Mouse (Mus musculus): ENCODE measurements around the gene Tmem260. TPM values are rescaled to one million over a fixed set of nuclear protein-coding genes. Genes with fewer than 3 reads are reported as not detected.
A peak's percentile ranks its signal among the peaks of the same experiment; 100 is the strongest.
"Not testable (repeated sequence)": the region's sequence is repeated elsewhere in the genome, so short reads cannot be mapped to it uniquely, and the experiment has no call there.

The Tmem260 gene
- polyA plus RNA-seq, 1 experiment from 2014 or later = 10.4 TPM

GRCm38 (mm10) chr14:48453411-48453810, 7.5 kb downstream of the Tmem260 start:
- ATAC-seq (replicated peaks; ENCODE audit: insufficient number of reproducible peaks, insufficient read depth, low FRiP score, low read depth) = no peak
- H3K9me3 ChIP-seq (replicated peaks) = no peaks in the 10 kb centered on the region
- H3K4me1 ChIP-seq (replicated peaks) = peaks cover 12% of the 10 kb centered on the region
- no peak overlapping the region for H3K4me3 ChIP-seq
- H3K9ac ChIP-seq = no peak overlapping the region
- H3K36me3 ChIP-seq = no peaks in the 10 kb centered on the region; the same call in 1 of the 2 replicates
- H3K4me2 ChIP-seq = no peak overlapping the region
- H3K27ac ChIP-seq = no peak overlapping the region
- peaks cover 4% of the 10 kb centered on the region; the same call in 1 of the 2 replicates for H3K27me3 ChIP-seq
- 49% methylated on average over 5 of the region's 5 CpGs for WGBS

GRCm38 (mm10) chr14:48456305-48457092, 10.6 kb downstream of the Tmem260 start:
- Histone ChIP-seq H3K36me3 (no peaks in the 10 kb centered on the region; the same call in 1 of the 2 replicates), H3K4me2 (peak overlapping the region; percentile 21; the same call in 1 of the 2 replicates), H3K27ac (0 out of 2 replicates have a peak overlapping the region, but pooled peaks have one; percentile 2), H3K9me3 (replicated peaks) (no peaks in the 10 kb centered on the region), H3K9ac (no peak overlapping the region), H3K4me3 (no peak overlapping the region), H3K4me1 (replicated peaks) (peaks cover 16% of the 10 kb centered on the region), H3K27me3 (peaks cover 7% of the 10 kb centered on the region; the same call in 1 of the 2 replicates)
- WGBS = 48% methylated on average over 12 of the region's 12 CpGs
- ATAC-seq (replicated peaks; ENCODE audit: insufficient number of reproducible peaks, insufficient read depth, low FRiP score, low read depth) = peak; percentile 76; the same call in 1 of the 2 replicates

- Histone ChIP-seq H3K27ac (no peak overlapping the region), H3K36me3 (no peaks in the 10 kb centered on the region; the same call in 1 of the 2 replicates), H3K9ac (no peak overlapping the region), H3K27me3 (peaks cover 7% of the 10 kb centered on the region; the same call in 1 of the 2 replicates), H3K9me3 (replicated peaks) (no peaks in the 10 kb centered on the region), H3K4me2 (no peak overlapping the region), H3K4me3 (no peak overlapping the region), H3K4me1 (replicated peaks) (peaks cover 16% of the 10 kb centered on the region)
- no peak for ATAC-seq (replicated peaks; ENCODE audit: insufficient number of reproducible peaks, insufficient read depth, low FRiP score, low read depth)
- 82% methylated on average over 16 of the region's 16 CpGs for WGBS
Measured at GRCm38 (mm10) chr14:48457288-48457938, 11.5 kb downstream of the Tmem260 start.

GRCm38 (mm10) chr14:48458901-48459300, 13.0 kb downstream of the Tmem260 start:
- H3K27ac ChIP-seq = no peak overlapping the region
- H3K4me2 ChIP-seq = no peak overlapping the region
- H3K9ac ChIP-seq = no peak overlapping the region
- no peak overlapping the region for H3K4me3 ChIP-seq
- no peak for ATAC-seq (replicated peaks; ENCODE audit: insufficient number of reproducible peaks, insufficient read depth, low FRiP score, low read depth)
- H3K4me1 ChIP-seq (replicated peaks) = peaks cover 16% of the 10 kb centered on the region
- H3K36me3 ChIP-seq = no peaks in the 10 kb centered on the region; the same call in 1 of the 2 replicates
- no peaks in the 10 kb centered on the region for H3K9me3 ChIP-seq (replicated peaks)
- WGBS = 74% methylated on average over 9 of the region's 9 CpGs
- peaks cover 5% of the 10 kb centered on the region; the same call in 1 of the 2 replicates for H3K27me3 ChIP-seq

- Histone ChIP-seq H3K9me3 (replicated peaks) (no peaks in the 10 kb centered on the region), H3K4me1 (replicated peaks) (no peaks in the 10 kb centered on the region), H3K9ac (no peak overlapping the region), H3K27me3 (no peaks in the 10 kb centered on the region), H3K4me2 (no peak overlapping the region), H3K27ac (no peak overlapping the region), H3K4me3 (no peak overlapping the region), H3K36me3 (no peaks in the 10 kb centered on the region)
- 87% methylated on average over 7 of the region's 7 CpGs for WGBS
- ATAC-seq (replicated peaks; ENCODE audit: insufficient number of reproducible peaks, insufficient read depth, low FRiP score, low read depth) = no peak
Measured at GRCm38 (mm10) chr14:48468339-48468738, 22.4 kb downstream of the Tmem260 start.

- 85% methylated on average over 10 of the region's 10 CpGs for WGBS
- Histone ChIP-seq H3K4me1 (replicated peaks) (no peaks in the 10 kb centered on the region), H3K4me3 (no peak overlapping the region)
Measured at GRCm38 (mm10) chr14:48470742-48471487, 25.0 kb downstream of the Tmem260 start.

GRCm38 (mm10) chr14:48472179-48472578, 26.3 kb downstream of the Tmem260 start:
- WGBS = 58% methylated on average over 9 of the region's 9 CpGs
- ATAC-seq (replicated peaks; ENCODE audit: insufficient number of reproducible peaks, insufficient read depth, low FRiP score, low read depth) = no peak

More at GRCm38 (mm10) chr14:48470742-48471487, 25.0 kb downstream of the Tmem260 start:
- no peaks in the 10 kb centered on the region for H3K9me3 ChIP-seq (replicated peaks)
- no peaks in the 10 kb centered on the region for H3K27me3 ChIP-seq
- no peak overlapping the region for H3K4me2 ChIP-seq
- no peak for ATAC-seq (replicated peaks; ENCODE audit: insufficient number of reproducible peaks, insufficient read depth, low FRiP score, low read depth)
- H3K9ac ChIP-seq = no peak overlapping the region
- H3K36me3 ChIP-seq = no peaks in the 10 kb centered on the region
- H3K27ac ChIP-seq = no peak overlapping the region

GRCm38 (mm10) chr14:48475370-48475769, 29.4 kb downstream of the Tmem260 start:
- WGBS = 59% methylated on average over 1 of the region's 1 CpGs
- Histone ChIP-seq H3K4me2 (no peak overlapping the region), H3K27ac (no peak overlapping the region), H3K36me3 (peaks cover 13% of the 10 kb centered on the region), H3K9ac (no peak overlapping the region), H3K4me3 (no peak overlapping the region), H3K27me3 (no peaks in the 10 kb centered on the region), H3K9me3 (replicated peaks) (no peaks in the 10 kb centered on the region), H3K4me1 (replicated peaks) (no peaks in the 10 kb centered on the region)
- ATAC-seq (replicated peaks; ENCODE audit: insufficient number of reproducible peaks, insufficient read depth, low FRiP score, low read depth) = no peak

More at GRCm38 (mm10) chr14:48472179-48472578, 26.3 kb downstream of the Tmem260 start:
- Histone ChIP-seq H3K4me1 (replicated peaks) (no peaks in the 10 kb centered on the region), H3K9me3 (replicated peaks) (no peaks in the 10 kb centered on the region), H3K36me3 (no peaks in the 10 kb centered on the region), H3K4me3 (no peak overlapping the region), H3K27me3 (no peaks in the 10 kb centered on the region), H3K27ac (no peak overlapping the region), H3K4me2 (no peak overlapping the region), H3K9ac (no peak overlapping the region)

- H3K4me3 ChIP-seq; H3K27me3 ChIP-seq; H3K9me3 ChIP-seq (replicated peaks); ATAC-seq (replicated peaks; ENCODE audit: insufficient number of reproducible peaks, insufficient read depth, low FRiP score, low read depth); H3K27ac ChIP-seq; H3K4me1 ChIP-seq (replicated peaks); H3K4me2 ChIP-seq; H3K9ac ChIP-seq: not testable (repeated sequence)
- peaks cover 13% of the 10 kb centered on the region for H3K36me3 ChIP-seq
- 58% methylated on average over 3 of the region's 3 CpGs for WGBS
Measured at GRCm38 (mm10) chr14:48475834-48476233, 29.9 kb downstream of the Tmem260 start.

GRCm38 (mm10) chr14:48476278-48476677, 30.4 kb downstream of the Tmem260 start:
- Histone ChIP-seq H3K27me3 (no peaks in the 10 kb centered on the region), H3K27ac (no peak overlapping the region), H3K4me3 (no peak overlapping the region), H3K4me2 (no peak overlapping the region), H3K4me1 (replicated peaks) (no peaks in the 10 kb centered on the region), H3K9me3 (replicated peaks) (no peaks in the 10 kb centered on the region), H3K9ac (no peak overlapping the region), H3K36me3 (peaks cover 13% of the 10 kb centered on the region)
- ATAC-seq (replicated peaks; ENCODE audit: insufficient number of reproducible peaks, insufficient read depth, low FRiP score, low read depth) = no peak
- 72% methylated on average over 8 of the region's 8 CpGs for WGBS

GRCm38 (mm10) chr14:48481591-48481990, 35.7 kb downstream of the Tmem260 start:
- WGBS = 58% methylated on average over 7 of the region's 7 CpGs
- no peak for ATAC-seq (replicated peaks; ENCODE audit: insufficient number of reproducible peaks, insufficient read depth, low FRiP score, low read depth)
- H3K27ac ChIP-seq = no peak overlapping the region
- H3K4me3 ChIP-seq = no peak overlapping the region
- no peak overlapping the region for H3K9ac ChIP-seq
- no peaks in the 10 kb centered on the region for H3K27me3 ChIP-seq
- peaks cover 17% of the 10 kb centered on the region for H3K36me3 ChIP-seq
- H3K4me1 ChIP-seq (replicated peaks) = no peaks in the 10 kb centered on the region
- H3K4me2 ChIP-seq = no peak overlapping the region
- no peaks in the 10 kb centered on the region for H3K9me3 ChIP-seq (replicated peaks)

All from heart, embryonic 15.5 days (tissue).